Mouse (Mus musculus) CD4-positive, CD25-positive, alpha-beta regulatory T cell, adult 4 months (primary cell): ENCODE results near the gene Tff2. TPM values are rescaled to one million over a fixed set of nuclear protein-coding genes. Genes with fewer than 3 reads are reported as not detected.
A peak's percentile ranks its signal among the peaks of the same experiment; 100 is the strongest.

Experiments
- ATAC-seq: one replicate; pipeline ENCODE4 v1.8.0; 2017
- polyA plus RNA-seq, 2 experiments: library from polyadenylated mRNA; unstranded; fragments of 100-300 nt; shearing (Covaris generic); gene quantifications; one replicate each; pipeline ENCODE4 v1.2.1; 2017

The Tff2 gene
- polyA plus RNA-seq: not detected

GRCm38 (mm10) chr17:31144040-31145037, at the start of gene Tff2:
TSS of gene Tff2 (minus strand) at chr17:31144282.
- ATAC-seq: no peak

GRCm38 (mm10) chr17:31193360-31193759, 49.3 kb upstream of the Tff2 start:
- no peak for ATAC-seq

GRCm38 (mm10) chr17:31192663-31193062, 48.6 kb upstream of the Tff2 start:
- ATAC-seq: no peak

GRCm38 (mm10) chr17:31191825-31192224, 47.7 kb upstream of the Tff2 start:
- no peak for ATAC-seq

GRCm38 (mm10) chr17:31187370-31187769, 43.3 kb upstream of the Tff2 start:
- ATAC-seq: peak; percentile 53

- ATAC-seq: peak; percentile 92
Observed at GRCm38 (mm10) chr17:31184269-31184990, 40.3 kb upstream of the Tff2 start.

- ATAC-seq: no peak
Observed at GRCm38 (mm10) chr17:31183180-31183974, 39.3 kb upstream of the Tff2 start.

- no peak for ATAC-seq
Observed at GRCm38 (mm10) chr17:31181490-31181889, 37.4 kb upstream of the Tff2 start.

DNA sequence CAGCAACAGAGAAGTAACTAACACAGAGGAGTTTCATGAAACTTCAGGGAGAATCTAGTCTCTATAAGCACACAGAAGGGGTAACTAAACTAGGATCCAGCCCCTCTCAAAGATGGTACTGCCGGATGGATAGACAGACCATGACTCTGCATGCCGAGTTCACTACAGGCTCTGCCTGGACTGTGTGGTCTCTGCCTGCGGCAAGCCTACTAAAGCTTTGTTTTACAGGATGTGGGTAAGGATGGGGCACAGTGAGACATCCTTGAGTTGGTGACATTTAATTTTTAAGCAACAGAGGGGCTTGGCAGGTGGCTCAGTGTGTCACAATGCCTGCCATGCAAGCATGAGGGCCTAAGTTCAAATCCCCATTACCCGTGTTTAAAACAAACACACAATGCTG, 32.2 kb upstream of the Tff2 start:
- peak; percentile 92 for ATAC-seq

DNA sequence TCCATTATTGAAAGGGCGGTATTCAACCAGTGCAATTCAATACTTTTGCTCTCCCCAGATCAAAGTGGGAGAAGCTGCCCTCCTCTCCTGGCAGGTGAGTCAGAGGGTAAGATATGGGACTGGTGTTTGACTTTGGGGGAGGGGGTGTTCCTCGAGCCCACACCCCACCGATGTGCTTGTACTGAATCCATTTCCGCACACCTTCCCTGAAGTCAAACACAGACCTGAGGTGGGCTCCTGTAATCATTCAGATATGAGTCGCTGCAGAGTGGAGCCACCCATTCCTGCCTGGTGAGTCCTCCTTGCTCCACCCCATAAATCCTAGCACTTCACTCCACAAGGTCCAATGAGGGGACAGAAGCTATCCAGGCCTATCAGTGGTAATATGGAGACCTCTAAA, 25.7 kb upstream of the Tff2 start:
- no peak for ATAC-seq

- ATAC-seq: no peak
Observed at GRCm38 (mm10) chr17:31165127-31165526, 21.0 kb upstream of the Tff2 start, which contains the start of gene Tff1. TSS of gene Tff1 (minus strand) at chr17:31165277.

- no peak for ATAC-seq
Observed at GRCm38 (mm10) chr17:31163821-31164220, 19.7 kb upstream of the Tff2 start.

DNA sequence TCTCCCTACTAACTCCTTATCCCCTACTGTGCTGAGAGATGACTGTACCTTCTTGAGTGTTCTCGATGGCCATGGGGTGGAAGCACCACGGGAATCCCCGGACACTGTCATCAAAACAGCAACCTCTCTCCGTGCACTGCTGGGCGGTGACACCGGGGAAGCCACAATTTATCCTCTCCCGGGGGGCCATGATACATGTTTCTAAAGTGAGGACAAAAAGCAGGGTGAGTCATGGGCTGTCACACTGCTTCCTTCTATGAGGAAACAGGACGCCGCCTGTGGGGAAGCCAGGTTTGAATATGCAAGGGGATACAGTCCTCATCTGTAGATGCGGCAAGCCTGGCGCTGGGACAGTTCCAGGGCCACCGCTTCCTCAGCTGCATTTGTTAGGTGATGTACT, 18.5 kb upstream of the Tff2 start:
- no peak for ATAC-seq

DNA sequence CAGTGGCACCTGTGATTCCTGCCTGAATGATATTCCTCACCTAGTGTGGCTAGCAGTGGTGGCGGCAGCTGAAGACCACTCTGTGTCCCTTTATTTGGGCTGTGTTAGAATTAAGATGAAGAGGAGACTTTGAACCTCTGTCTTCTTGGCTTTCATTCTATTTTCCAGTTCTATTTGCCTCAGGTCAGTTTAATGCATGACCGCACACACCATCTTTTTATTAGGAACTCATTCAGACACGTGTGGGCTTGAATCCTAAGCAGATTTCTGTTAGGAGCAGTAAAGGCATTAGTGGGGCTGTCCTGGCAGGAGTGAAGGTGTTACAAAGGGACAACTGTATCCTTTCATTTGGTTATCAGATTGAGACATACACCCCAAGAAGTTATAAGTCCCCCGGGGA, 16.2 kb upstream of the Tff2 start:
- ATAC-seq: no peak

DNA sequence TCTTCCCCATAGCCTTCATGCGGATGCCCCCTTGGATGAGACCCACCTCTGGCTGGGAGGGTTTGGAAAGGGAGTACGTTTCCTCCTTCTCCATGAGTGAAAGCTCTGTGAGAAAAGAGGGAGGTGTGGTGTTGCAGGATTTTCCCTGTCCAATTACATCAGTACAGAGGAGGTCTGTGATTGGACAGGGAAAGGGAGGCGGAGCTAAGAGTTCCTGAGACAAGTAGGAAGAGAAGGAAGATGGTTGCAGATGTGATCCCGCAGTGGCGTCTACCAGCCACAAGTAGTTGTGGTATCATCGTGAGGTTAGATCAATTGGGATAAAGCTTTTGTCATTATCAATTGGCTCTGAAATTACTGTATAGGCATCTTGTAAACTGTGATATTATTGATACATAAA, 13.8 kb upstream of the Tff2 start:
- no peak for ATAC-seq

DNA sequence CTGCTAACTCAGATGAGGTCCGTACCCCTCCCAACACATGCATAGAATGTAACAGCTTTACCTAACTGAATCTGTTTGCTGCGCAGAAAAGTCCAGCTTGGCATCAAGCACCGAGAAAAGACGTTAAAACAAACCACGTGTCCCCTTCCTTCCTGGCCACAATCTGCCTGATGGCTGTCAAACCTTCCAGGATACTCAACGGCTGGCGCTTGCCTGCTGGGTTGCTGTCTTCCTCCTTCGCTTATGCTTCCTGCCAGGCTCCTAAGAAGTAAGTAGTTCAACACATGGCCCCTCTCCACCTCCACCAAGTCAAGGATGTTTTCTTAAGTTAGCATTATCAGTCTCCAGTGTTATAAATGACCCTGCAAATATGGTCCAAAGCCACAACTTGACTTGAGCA, 9.7 kb upstream of the Tff2 start:
- ATAC-seq: no peak

DNA sequence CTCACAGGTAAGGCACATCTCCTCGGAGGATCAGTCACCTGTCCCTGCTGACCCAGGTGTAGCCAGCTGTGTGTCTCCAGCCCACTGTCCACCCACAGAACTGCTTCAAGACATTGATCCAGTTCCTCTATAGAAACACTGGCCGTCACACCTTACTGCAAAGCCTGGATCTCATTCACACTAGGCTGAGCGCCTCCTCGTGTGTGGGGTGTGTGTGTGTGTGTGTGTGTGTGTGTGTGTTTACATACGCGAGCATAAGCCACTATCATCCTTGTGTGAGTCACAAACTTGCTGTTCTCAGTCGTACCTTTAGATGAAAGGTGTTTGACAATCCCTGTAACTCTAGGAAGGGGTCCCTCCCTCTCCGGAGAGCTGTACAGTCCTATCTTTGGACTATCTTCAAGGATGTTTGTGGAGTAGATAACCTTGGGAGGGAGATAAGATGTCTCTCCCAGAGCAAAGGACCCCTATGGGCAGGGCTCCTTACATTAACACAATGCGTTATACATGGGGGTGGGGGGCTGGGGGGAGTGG, 9.0 kb upstream of the Tff2 start:
- ATAC-seq: no peak

- ATAC-seq: no peak
Observed at GRCm38 (mm10) chr17:31152512-31152911, 8.4 kb upstream of the Tff2 start.

DNA sequence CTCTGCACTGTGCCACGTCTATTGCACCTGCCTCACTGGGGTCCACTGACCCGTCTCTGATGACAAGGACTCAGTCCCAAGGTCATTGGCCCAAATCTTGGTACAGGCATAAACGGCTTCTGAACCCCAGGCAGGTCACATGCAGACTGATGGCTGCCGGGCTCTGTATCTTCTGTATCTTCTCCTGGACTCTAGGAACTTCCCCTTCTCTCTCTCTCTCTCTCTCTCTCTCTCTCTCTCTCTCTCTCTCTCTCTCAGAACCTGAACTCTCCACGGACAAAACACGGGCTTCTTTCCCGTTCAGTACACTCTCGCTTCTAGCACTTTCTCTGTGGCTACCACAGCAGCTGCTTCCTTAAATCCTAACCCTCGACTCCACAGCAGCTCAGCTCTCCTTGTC, 1.9 kb upstream of the Tff2 start:
- ATAC-seq: no peak

- ATAC-seq: no peak
Observed at GRCm38 (mm10) chr17:31142116-31142515, 2.0 kb downstream of the Tff2 start.

GRCm38 (mm10) chr17:31138398-31138797, 5.7 kb downstream of the Tff2 start:
- ATAC-seq: peak; percentile 55

DNA sequence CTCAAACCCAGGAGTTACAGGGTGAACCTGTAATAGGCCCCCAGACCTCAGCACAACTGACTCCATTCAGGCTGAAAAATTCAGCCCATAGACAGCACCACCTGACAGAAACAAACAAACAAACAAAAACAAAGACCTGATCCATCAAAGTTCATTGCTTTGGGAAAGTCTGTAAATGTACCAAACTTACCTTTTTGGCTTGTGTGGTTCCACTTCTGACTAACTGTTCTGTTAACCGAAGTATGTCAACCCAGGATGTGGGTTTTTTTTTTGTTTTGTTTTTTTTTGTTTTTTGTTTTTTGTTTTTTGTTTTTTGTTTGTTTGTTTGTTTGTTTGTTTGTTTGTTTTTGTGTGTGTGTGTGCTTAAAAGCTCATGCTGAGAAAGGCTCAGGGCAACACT, 7.3 kb downstream of the Tff2 start:
- ATAC-seq: peak; percentile 65

DNA sequence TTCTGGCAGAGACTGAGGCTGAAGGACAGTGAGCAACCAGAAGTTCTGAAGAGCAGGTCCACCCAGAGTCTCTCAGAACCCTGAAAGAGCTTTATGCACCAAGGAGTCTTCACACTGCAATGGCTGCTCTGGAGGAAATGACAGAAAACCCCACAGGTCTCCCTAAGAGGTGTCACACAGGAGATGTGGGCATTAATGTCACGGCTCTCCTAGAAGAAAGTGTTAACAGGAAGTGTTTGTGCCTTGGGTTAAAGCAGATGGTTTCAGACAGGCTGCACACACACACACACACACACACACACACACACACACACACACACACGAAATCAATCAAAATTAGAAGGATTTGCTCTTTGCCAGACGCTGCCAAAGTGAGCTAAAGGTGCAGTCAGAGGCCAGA, 7.8 kb downstream of the Tff2 start:
- ATAC-seq: peak; percentile 77
